Mouse (Mus musculus) lung, embryonic 16.5 days (tissue): ENCODE measurements around the gene Slco3a1. TPM values are rescaled to one million over a fixed set of nuclear protein-coding genes. Genes with fewer than 3 reads are reported as not detected.

Source experiments
- ATAC-seq: fragments of 200-750 bp; cut with Nextera tagmentation; 2 replicates; pipeline ENCODE4 v1.8.0; 2017; ENCODE audit warnings: low read depth, mild to moderate bottlenecking, moderate library complexity
- H3K27ac ChIP-seq: fragments of 300-500 bp; sonication (generic); 2 replicates; pipeline ENCODE4 v1.5.1; 2014; ENCODE audit warnings: mild to moderate bottlenecking, control low read depth, low read length
- H3K27me3 ChIP-seq: fragments of 300-500 bp; sonication (generic); 2 replicates; pipeline ENCODE4 v1.6.1; 2014; ENCODE audit warnings: low read depth, low read length, mixed read lengths; ENCODE audit not compliant: control insufficient read depth, insufficient read depth
- H3K36me3 ChIP-seq: fragments of 300-500 bp; sonication (generic); 2 replicates; pipeline ENCODE4 v1.6.1; 2014; ENCODE audit warnings: low read length; ENCODE audit not compliant: control insufficient read depth, insufficient read depth
- H3K4me1 ChIP-seq: fragments of 300-500 bp; sonication (generic); replicated peaks from 2 replicates; pipeline ENCODE4 v1.6.1; 2014; ENCODE audit warnings: low read length, mixed read lengths; ENCODE audit not compliant: control insufficient read depth, insufficient read depth
- H3K4me2 ChIP-seq: fragments of 300-500 bp; sonication (generic); 2 replicates; pipeline ENCODE4 v1.6.1; 2014; ENCODE audit warnings: low read depth, low read length, control low read depth
- H3K4me3 ChIP-seq: fragments of 300-500 bp; sonication (generic); 2 replicates; pipeline ENCODE4 v1.5.1; 2014; ENCODE audit warnings: mild to moderate bottlenecking, low read length, control low read depth
- H3K9ac ChIP-seq: fragments of 300-500 bp; sonication (generic); 2 replicates; pipeline ENCODE4 v1.6.1; 2014; ENCODE audit warnings: low read length, control low read depth
- H3K9me3 ChIP-seq: fragments of 300-500 bp; sonication (generic); 2 replicates; pipeline ENCODE4 v1.6.1; 2016; ENCODE audit warnings: low read length; ENCODE audit not compliant: control insufficient read depth
- WGBS: fragments of 180-500 bp; shearing (Covaris S2); extraction: QIAGEN DNeasy Blood & Tissue Kit; methylation state at CpG from one replicate; pipeline ENCODE4 v1.1.7; 2014; 5-methylcytosine and 5-hydroxymethylcytosine counted together
- polyA plus RNA-seq: library from polyadenylated mRNA; unstranded; fragments of >200 nt; fragmentation: Nextera tagmentation; extraction: Ambion mirVana; gene quantifications from 2 replicates; pipeline ENCODE4 v1.2.1, GENCODE M21; 2015

Gene Slco3a1
- polyA plus RNA-seq, 1 experiment from 2014 or later, result 9.7 TPM

DNA sequence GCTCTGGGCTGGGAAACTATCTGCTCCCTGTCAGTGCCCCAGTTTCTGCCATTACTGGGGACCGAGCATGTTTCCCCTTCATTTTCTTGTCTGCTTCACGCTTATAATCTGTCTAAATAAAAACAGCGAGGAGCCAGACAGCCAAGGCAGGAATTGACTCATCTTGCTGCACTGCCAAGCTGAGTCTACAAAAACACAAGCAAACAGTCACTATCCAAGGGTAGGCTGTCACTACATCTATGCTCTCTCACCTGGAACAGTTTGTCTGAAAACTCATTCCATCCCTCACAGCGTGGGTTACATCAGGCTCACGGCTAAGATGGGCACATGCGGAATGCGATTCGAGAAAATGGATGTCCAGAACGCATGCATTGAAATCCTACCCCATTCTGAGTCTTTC lies 207.6 kb downstream of the Slco3a1 start:
- WGBS, result 75% methylated on average over 9 of the region's 9 CpGs
- Histone ChIP-seq H3K4me3 (no peak overlapping the region), H3K27ac (no peak overlapping the region), H3K4me1 (no peaks in the 10 kb centered on the region), H3K4me2 (no peak overlapping the region), H3K36me3 (no peaks in the 10 kb centered on the region), H3K9ac (no peak overlapping the region), H3K27me3 (no peaks in the 10 kb centered on the region), H3K9me3 (no peaks in the 10 kb centered on the region)
- no peak for ATAC-seq

DNA sequence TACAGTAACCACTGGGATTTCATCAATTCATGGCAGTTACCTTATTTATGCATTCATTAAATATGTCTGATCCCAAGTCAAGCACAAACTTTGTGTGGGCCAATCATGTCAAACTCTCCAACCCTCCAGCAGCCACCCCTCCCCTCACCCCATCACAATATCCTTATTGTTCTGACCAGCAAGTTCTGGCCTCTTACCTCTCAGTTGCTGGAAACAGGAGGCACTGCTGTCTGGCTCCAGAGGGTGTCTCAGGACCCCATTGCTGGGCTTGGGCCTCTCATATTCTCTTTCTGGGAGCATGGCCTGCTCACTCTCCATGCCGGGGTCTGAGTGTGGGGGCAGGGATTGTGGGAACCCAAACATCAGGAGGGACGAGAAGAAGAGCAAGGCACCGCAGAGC lies 208.1 kb downstream of the Slco3a1 start:
- no peak overlapping the region for H3K4me2 ChIP-seq
- no peak for ATAC-seq

GRCm38 (mm10) chr7:74341149-74341805 lies 213.3 kb downstream of the Slco3a1 start:
- no peaks in the 10 kb centered on the region for H3K36me3 ChIP-seq
- no peaks in the 10 kb centered on the region for H3K27me3 ChIP-seq
- H3K4me3 ChIP-seq, result no peak overlapping the region
- H3K4me2 ChIP-seq, result no peak overlapping the region
- whole genome bisulfite sequencing, result 39% methylated on average over 4 of the region's 4 CpGs
- H3K9me3 ChIP-seq, result no peaks in the 10 kb centered on the region
- H3K4me1 ChIP-seq, result peaks cover 6% of the 10 kb centered on the region
- no peak overlapping the region for H3K9ac ChIP-seq
- no peak overlapping the region for H3K27ac ChIP-seq
- peak; percentile 75 for ATAC-seq

More for the DNA sequence above, 208.1 kb downstream of the Slco3a1 start:
- H3K36me3 ChIP-seq, result no peaks in the 10 kb centered on the region
- H3K27me3 ChIP-seq, result no peaks in the 10 kb centered on the region
- H3K9me3 ChIP-seq, result no peaks in the 10 kb centered on the region
- H3K4me3 ChIP-seq, result no peak overlapping the region
- H3K9ac ChIP-seq, result no peak overlapping the region
- H3K27ac ChIP-seq, result no peak overlapping the region
- 46% methylated on average over 3 of the region's 3 CpGs for WGBS
- H3K4me1 ChIP-seq, result peaks cover 1% of the 10 kb centered on the region

- no peak overlapping the region for H3K9ac ChIP-seq
- H3K4me2 ChIP-seq, result no peak overlapping the region
- no peaks in the 10 kb centered on the region for H3K36me3 ChIP-seq
- 69% methylated on average over 8 of the region's 8 CpGs for WGBS
- H3K9me3 ChIP-seq, result no peaks in the 10 kb centered on the region
- no peak overlapping the region for H3K4me3 ChIP-seq
- H3K4me1 ChIP-seq, result peaks cover 6% of the 10 kb centered on the region
- no peak for ATAC-seq
- no peaks in the 10 kb centered on the region for H3K27me3 ChIP-seq
- H3K27ac ChIP-seq, result no peak overlapping the region
Measured at GRCm38 (mm10) chr7:74340419-74340954, 214.1 kb downstream of the Slco3a1 start.

DNA sequence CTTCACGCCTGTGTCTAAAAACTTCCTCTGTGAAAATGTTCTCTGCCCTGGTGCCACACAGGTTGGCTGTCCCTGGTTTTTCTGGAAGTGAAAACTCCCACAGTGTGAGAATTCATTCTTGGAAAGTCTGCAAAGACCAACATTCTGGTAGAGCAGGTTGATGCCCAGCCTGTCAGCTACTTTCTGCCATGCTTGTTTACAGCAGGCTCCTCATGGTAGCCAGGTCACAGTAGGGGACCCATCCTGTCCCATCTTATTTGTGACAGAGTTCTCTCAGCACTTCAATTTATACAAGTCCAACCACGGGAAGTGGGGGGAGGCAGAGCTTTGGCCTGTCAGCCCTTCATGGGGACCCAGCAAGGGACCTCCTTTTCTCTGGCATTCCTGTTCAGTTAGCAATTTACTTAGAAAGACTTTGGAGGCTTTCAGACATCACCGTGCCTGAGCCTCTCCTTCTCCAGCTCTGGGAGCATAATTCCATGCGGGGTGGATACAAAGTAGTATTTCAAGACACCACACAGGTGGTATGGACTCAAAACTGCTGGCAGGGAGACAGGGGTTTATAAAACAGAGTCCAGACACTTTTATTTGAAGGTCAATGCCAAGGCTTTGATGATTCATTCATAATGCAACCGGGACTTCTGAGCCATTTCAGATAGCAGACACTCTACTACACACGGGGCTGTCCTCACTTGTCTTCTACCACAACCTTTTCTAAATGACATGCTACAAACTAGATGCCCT lies 216.7 kb downstream of the Slco3a1 start:
- Histone ChIP-seq H3K4me1 (peaks cover 6% of the 10 kb centered on the region), H3K9ac (no peak overlapping the region), H3K4me3 (no peak overlapping the region), H3K36me3 (no peaks in the 10 kb centered on the region), H3K9me3 (no peaks in the 10 kb centered on the region), H3K4me2 (no peak overlapping the region), H3K27me3 (no peaks in the 10 kb centered on the region), H3K27ac (no peak overlapping the region)
- no peak for ATAC-seq
- 77% methylated on average over 6 of the region's 6 CpGs for WGBS

GRCm38 (mm10) chr7:74332323-74332722 lies 222.3 kb downstream of the Slco3a1 start:
- Histone ChIP-seq H3K9me3 (no peaks in the 10 kb centered on the region), H3K4me3 (no peak overlapping the region), H3K27ac (no peak overlapping the region), H3K4me1 (no peaks in the 10 kb centered on the region; the same call in 1 of the 2 replicates), H3K9ac (no peak overlapping the region), H3K36me3 (no peaks in the 10 kb centered on the region), H3K4me2 (no peak overlapping the region), H3K27me3 (no peaks in the 10 kb centered on the region)
- 88% methylated on average over 3 of the region's 3 CpGs for WGBS
- ATAC-seq, result no peak

GRCm38 (mm10) chr7:74330858-74331726 lies 223.5 kb downstream of the Slco3a1 start:
- Histone ChIP-seq H3K9ac (no peak overlapping the region), H3K27me3 (no peaks in the 10 kb centered on the region), H3K36me3 (no peaks in the 10 kb centered on the region), H3K4me3 (no peak overlapping the region), H3K4me1 (no peaks in the 10 kb centered on the region; the same call in 1 of the 2 replicates), H3K27ac (no peak overlapping the region), H3K9me3 (no peaks in the 10 kb centered on the region), H3K4me2 (no peak overlapping the region)
- WGBS, result 51% methylated on average over 7 of the region's 7 CpGs
- no peak for ATAC-seq

GRCm38 (mm10) chr7:74330117-74330857 lies 224.3 kb downstream of the Slco3a1 start:
- no peaks in the 10 kb centered on the region for H3K36me3 ChIP-seq
- no peak overlapping the region for H3K4me3 ChIP-seq
- H3K4me1 ChIP-seq, result no peaks in the 10 kb centered on the region; the same call in 1 of the 2 replicates
- H3K27ac ChIP-seq, result no peak overlapping the region
- H3K4me2 ChIP-seq, result no peak overlapping the region
- no peak for ATAC-seq
- no peaks in the 10 kb centered on the region for H3K27me3 ChIP-seq
- no peaks in the 10 kb centered on the region for H3K9me3 ChIP-seq
- H3K9ac ChIP-seq, result no peak overlapping the region
- WGBS, result 71% methylated on average over 7 of the region's 7 CpGs
